Mouse (Mus musculus) intestine, postnatal 0 days (tissue): ENCODE measurements at regions not wholly inside any gene's neighbourhood (a gene's known extent, or its start where the extent isn't known, plus 50 kb on each side); places are given as distances from the start of the nearest gene placed in this dataset.

Source experiments
- ATAC-seq: fragments of 200-750 bp; cut with Nextera tagmentation; 2 replicates; pipeline ENCODE4 v1.8.0; 2017; ENCODE audit warnings: mild to moderate bottlenecking, moderate TSS enrichment, moderate library complexity
- H3K27ac ChIP-seq: fragments of 300-500 bp; sonication (generic); 2 replicates; pipeline ENCODE4 v1.5.1; 2014; ENCODE audit warnings: mild to moderate bottlenecking, low read depth, low read length, moderate library complexity
- H3K27me3 ChIP-seq: fragments of 300-500 bp; sonication (generic); replicated peaks from 2 replicates; pipeline ENCODE4 v1.6.1; 2014; ENCODE audit warnings: low read length, mixed read lengths; ENCODE audit not compliant: control insufficient read depth, insufficient read depth
- H3K36me3 ChIP-seq: fragments of 300-500 bp; sonication (generic); 2 replicates; pipeline ENCODE4 v1.6.1; 2014; ENCODE audit warnings: mild to moderate bottlenecking, moderate library complexity; ENCODE audit not compliant: control insufficient read depth, insufficient read depth
- H3K4me1 ChIP-seq: fragments of 300-500 bp; sonication (generic); replicated peaks from 2 replicates; pipeline ENCODE4 v1.6.1; 2014; ENCODE audit warnings: antibody characterized with exemption, low read length, mixed read lengths; ENCODE audit not compliant: control insufficient read depth, insufficient read depth
- H3K4me2 ChIP-seq: fragments of 300-500 bp; sonication (generic); replicated peaks from 2 replicates; pipeline ENCODE4 v1.6.1; 2014; ENCODE audit warnings: low read depth, mild to moderate bottlenecking, moderate library complexity
- H3K4me3 ChIP-seq: fragments of 300-500 bp; sonication (generic); 2 replicates; pipeline ENCODE4 v1.5.1; 2014; ENCODE audit warnings: low read depth, low read length
- H3K9ac ChIP-seq: fragments of 300-500 bp; sonication (generic); 2 replicates; pipeline ENCODE4 v1.6.1; 2014; ENCODE audit warnings: mild to moderate bottlenecking, low read depth, low read length
- H3K9me3 ChIP-seq: fragments of 300-500 bp; sonication (generic); 2 replicates; pipeline ENCODE4 v1.6.1; 2016; ENCODE audit warnings: mixed run types; ENCODE audit not compliant: control insufficient read depth
- CTCF ChIP-seq: sonication (generic); IDR thresholded peaks from 2 replicates; pipeline ENCODE4 v1.5.1; 2016; ENCODE audit warnings: low read depth, mild to moderate bottlenecking, control low read depth, antibody characterized with exemption, moderate library complexity
- WGBS: fragments of 180-500 bp; shearing (Covaris S2); extraction: QIAGEN DNeasy Blood & Tissue Kit; methylation state at CpG from one replicate; pipeline ENCODE4 v1.1.7; 2014; 5-methylcytosine and 5-hydroxymethylcytosine counted together

- H3K9me3 ChIP-seq: no peaks in the 10 kb centered on the region
- TF ChIP-seq CTCF: no peak
- H3K4me3 ChIP-seq: no peak overlapping the region
- no peak overlapping the region for H3K27ac ChIP-seq
- H3K4me2 ChIP-seq: no peak overlapping the region
- no peak for ATAC-seq
- WGBS: 55% methylated on average over 8 of the region's 8 CpGs
- no peak overlapping the region for H3K9ac ChIP-seq
- H3K4me1 ChIP-seq: no peaks in the 10 kb centered on the region
- no peaks in the 10 kb centered on the region for H3K27me3 ChIP-seq
- no peaks in the 10 kb centered on the region for H3K36me3 ChIP-seq
Observed at GRCm38 (mm10) chr10:96786903-96787571, 170.2 kb downstream of the Btg1 start.

DNA sequence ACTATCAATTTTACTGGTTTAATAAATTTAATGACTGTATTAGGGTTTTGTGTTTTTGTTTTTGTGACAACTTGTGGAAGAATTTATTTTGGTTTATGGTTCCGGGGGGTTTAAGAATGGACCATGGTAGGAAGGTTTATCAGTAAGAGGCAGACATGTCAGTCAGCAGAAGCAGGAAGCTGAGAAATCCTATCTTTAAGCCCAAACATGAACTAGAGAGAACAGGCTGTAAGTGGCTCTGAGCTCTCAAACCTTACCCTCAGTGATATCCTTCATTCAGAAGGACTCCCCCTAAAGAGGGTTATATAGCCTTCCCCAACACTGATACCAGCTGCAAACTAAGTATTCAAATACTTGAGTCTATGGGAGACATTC is 170.8 kb downstream of the Btg1 start:
- H3K9ac ChIP-seq: no peak overlapping the region
- no peak for ATAC-seq
- no peaks in the 10 kb centered on the region for H3K36me3 ChIP-seq
- no peak overlapping the region for H3K27ac ChIP-seq
- TF ChIP-seq CTCF: no peak
- 87% methylated on average over 1 of the region's 1 CpGs for WGBS
- no peak overlapping the region for H3K4me2 ChIP-seq
- H3K9me3 ChIP-seq: no peaks in the 10 kb centered on the region
- H3K4me1 ChIP-seq: no peaks in the 10 kb centered on the region
- H3K27me3 ChIP-seq: no peaks in the 10 kb centered on the region
- H3K4me3 ChIP-seq: no peak overlapping the region

GRCm38 (mm10) chr10:96788352-96789016 is 171.7 kb downstream of the Btg1 start:
- no peak overlapping the region for H3K4me2 ChIP-seq
- no peak for ATAC-seq

DNA sequence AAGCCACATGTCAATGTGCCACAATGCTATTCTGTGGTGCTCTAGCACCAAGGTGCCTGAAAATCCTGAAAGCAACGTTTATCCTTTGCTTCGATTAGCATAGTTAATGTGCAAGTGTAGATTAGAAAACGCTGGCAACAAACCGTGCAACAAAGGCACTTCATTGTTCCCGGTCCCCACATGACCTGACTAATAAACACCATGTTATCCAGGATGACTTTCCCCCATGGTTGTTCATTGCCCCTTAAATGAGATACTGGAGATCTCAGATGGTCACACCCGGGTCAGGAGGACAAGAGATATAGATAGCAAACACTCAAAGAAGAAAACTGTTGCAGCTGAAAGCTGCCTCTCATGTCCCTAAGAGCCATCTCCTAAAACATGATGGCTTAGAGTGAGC is 180.3 kb downstream of the Btg1 start:
- Histone ChIP-seq H3K36me3 (no peaks in the 10 kb centered on the region), H3K27ac (no peak overlapping the region), H3K9ac (no peak overlapping the region), H3K9me3 (no peaks in the 10 kb centered on the region), H3K4me1 (0 out of 2 replicates have a peak, but pooled peaks cover 5% of the 10 kb centered on the region), H3K4me2 (no peak overlapping the region), H3K4me3 (no peak overlapping the region), H3K27me3 (no peaks in the 10 kb centered on the region)
- no peak for TF ChIP-seq CTCF
- peak; percentile 49 for ATAC-seq
- WGBS: 35% methylated on average over 6 of the region's 6 CpGs

More at GRCm38 (mm10) chr10:96788352-96789016, 171.7 kb downstream of the Btg1 start:
- Histone ChIP-seq H3K9me3 (no peaks in the 10 kb centered on the region), H3K36me3 (no peaks in the 10 kb centered on the region), H3K27me3 (no peaks in the 10 kb centered on the region), H3K9ac (no peak overlapping the region), H3K4me1 (no peaks in the 10 kb centered on the region), H3K4me3 (no peak overlapping the region), H3K27ac (no peak overlapping the region)
- 64% methylated on average over 8 of the region's 8 CpGs for WGBS
- no peak for TF ChIP-seq CTCF

GRCm38 (mm10) chr10:96800801-96801200 is 184.0 kb downstream of the Btg1 start:
- no peak for ATAC-seq
- TF ChIP-seq CTCF: no peak

DNA sequence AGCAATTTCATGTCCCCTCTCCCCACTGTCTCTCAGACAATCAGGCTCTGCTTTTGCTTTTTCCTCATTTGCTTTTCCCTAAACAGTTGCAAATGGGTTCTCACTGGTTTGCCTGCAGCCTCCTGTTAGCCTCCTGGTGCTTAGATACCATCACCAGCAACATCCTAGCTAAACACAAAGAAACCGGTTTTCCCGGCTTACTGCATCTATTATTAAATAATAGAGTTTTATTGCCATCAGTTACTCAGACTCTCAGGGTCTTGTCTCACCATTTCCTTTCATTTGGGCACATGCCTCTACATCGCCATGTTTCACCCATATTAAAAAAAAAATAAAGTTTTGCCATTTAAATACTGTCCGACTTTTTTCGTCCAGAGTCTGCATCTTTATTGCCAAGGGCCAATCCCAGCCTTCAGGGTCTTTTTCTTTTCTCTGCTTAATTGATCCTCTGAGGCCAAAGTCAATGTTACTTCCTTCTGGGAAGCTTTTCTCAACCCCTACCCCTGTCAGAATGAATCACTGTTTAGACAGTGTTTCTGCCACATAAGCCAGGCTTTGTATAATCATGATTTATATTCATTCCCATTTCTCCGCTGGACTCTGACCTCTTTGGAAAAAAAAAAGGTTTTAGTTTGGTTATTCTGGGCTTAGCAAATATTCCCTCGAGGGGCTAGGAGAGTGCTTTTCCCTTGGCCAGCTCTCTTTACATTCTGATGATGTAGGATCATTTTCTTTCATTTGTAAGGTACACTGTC is 187.4 kb downstream of the Btg1 start:
- no peak overlapping the region for H3K27ac ChIP-seq
- H3K4me1 ChIP-seq: no peaks in the 10 kb centered on the region
- WGBS: 23% methylated on average over 7 of the region's 7 CpGs
- H3K9me3 ChIP-seq: no peaks in the 10 kb centered on the region
- no peaks in the 10 kb centered on the region for H3K36me3 ChIP-seq
- no peak overlapping the region; the same call in 1 of the 2 replicates for H3K4me2 ChIP-seq
- H3K27me3 ChIP-seq: no peaks in the 10 kb centered on the region
- no peak overlapping the region for H3K4me3 ChIP-seq
- peak; percentile 57; the same call in 1 of the 2 replicates for ATAC-seq
- TF ChIP-seq CTCF: no peak
- no peak overlapping the region for H3K9ac ChIP-seq

More at GRCm38 (mm10) chr10:96800801-96801200, 184.0 kb downstream of the Btg1 start:
- Histone ChIP-seq H3K36me3 (no peaks in the 10 kb centered on the region), H3K4me2 (no peak overlapping the region), H3K4me3 (no peak overlapping the region), H3K9ac (no peak overlapping the region), H3K9me3 (no peaks in the 10 kb centered on the region), H3K4me1 (0 out of 2 replicates have a peak, but pooled peaks cover 5% of the 10 kb centered on the region), H3K27ac (no peak overlapping the region), H3K27me3 (no peaks in the 10 kb centered on the region)
- 91% methylated on average over 3 of the region's 3 CpGs for WGBS
